Mouse (Mus musculus) left cerebral cortex, postnatal 4 days (tissue): Measurements from ENCODE around the gene Jph3. TPM values are rescaled to one million over a fixed set of nuclear protein-coding genes. Genes with fewer than 3 reads are reported as not detected.

Experiments
- DNase-seq: peaks from one replicate; pipeline ENCODE4 v3.0.0-alpha.2; 2022
- intact Hi-C: fragments of 180-260 bp; cut with DNase I; formaldehyde crosslinking; loops from one replicate; pipeline ENCODE4 v1.15.1; 2025
- total RNA-seq, 2 experiments: library from RNA; stranded (reverse); gene quantifications; 2 replicates each; pipeline ENCODE4 v1.2.3; 2021

Gene Jph3
- total RNA-seq, 2 experiments from 2014 or later = 116 to 119 TPM

DNA sequence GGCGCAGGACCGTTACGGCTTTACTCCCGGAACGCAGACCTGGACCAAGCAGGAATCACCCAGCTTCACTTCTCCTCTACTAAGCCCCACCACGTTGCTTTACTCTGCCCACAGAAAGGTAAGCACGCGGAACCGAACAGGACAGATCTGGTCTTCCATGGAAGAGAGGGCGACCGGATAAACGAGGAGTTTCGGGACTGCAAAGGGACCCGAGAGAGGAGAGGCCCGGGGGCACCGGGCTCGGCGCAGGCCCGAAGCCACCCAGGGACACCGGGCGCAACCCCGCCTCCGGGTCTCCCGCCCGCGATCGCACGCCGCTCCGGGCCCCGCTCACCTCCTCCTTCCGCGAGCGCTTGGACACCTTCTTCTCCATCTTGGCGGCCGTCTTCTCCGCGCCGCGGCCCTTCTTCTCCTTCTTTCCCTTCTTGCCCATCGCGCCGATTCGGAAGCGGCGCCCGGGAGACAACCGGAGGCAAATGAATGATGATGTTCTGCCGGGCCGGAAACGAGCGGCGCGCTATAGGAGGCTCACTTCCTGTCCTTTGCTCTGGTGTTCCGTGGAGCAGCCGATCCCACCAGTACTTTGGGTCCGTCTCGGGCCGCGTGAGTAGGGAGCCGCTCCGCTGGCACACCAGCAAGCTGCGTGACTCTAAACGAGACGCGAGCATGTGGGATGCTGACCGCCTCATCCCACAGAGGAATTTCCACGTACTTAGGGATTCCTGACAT lies 99.8 kb downstream of the Jph3 start, which contains the start of gene Klhdc4:
Klhdc4 (minus strand) TSS at position 522 of the 729 bp plus-strand sequence.
- intact Hi-C loops = no loop called here
- peak; percentile 86 for DNase-seq

DNA sequence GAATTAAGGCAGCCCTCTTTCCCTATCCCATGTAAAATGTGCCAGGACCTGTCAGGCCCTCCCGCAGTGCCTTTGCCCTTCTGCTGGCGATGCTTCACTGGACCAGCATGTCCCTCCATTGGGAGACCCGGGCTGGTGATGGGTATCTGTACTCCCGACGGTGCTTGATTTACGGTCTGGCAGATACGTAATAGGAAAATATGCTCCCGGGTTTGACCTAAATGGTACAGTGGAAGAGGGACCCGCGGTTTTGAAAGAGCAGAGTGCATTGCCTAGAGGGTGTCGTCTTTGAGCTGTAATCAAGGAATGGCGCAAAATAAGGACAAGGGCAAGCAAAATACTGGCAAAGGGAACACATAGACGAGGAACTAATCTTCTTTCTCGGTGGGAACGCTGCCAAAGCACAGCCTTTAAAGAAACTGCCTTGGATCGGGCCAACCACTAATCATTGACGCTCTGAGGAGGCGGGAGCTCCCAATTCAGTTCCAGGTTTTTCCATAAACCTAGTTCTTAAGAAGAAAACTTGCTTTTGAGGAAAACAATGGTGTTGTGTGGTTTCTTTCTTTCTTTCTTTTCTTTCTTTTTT lies 100.4 kb downstream of the Jph3 start:
- peak; percentile 22 for DNase-seq
- intact Hi-C loops = no loop called here

DNA sequence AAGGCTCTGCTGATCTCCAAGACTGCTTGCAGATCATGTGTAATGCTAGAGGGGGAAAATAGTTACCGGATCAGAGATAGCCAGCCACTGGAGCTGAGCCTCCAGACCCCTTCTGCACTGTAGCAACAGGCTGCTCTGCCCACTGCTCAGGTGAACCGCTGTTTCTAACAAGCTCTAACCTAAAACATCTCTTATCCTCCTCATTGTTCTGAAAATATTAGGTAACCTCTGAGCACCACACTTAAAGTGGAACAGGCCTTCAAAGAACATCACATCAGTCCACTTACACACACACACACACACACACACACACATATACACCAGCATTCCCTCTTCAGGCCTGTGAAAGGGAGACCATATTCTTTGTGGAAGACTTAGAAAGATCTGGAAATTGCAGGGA lies 102.6 kb downstream of the Jph3 start:
- intact Hi-C loops = no loop called here
- no peak for DNase-seq

DNA sequence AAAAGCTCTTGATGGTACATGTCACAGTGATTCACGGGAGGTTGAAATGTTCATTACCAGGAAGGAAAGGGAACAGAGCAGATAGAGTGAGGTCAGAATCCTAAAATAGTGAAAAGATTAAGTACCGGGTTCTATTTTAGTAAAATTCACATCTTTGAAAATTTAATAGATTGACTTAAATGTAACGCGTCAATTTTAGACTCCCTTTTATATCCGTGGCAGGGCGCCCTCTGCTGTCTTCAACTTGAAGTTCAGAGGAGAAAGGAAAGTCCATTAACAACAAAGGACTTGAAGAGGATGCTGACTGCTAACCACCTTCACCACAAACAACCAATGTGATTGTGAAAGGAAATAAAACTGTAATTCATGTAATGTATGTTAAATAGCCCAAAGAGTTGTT lies 103.1 kb downstream of the Jph3 start:
- intact Hi-C loops = no loop called here
- DNase-seq = peak; percentile 72

DNA sequence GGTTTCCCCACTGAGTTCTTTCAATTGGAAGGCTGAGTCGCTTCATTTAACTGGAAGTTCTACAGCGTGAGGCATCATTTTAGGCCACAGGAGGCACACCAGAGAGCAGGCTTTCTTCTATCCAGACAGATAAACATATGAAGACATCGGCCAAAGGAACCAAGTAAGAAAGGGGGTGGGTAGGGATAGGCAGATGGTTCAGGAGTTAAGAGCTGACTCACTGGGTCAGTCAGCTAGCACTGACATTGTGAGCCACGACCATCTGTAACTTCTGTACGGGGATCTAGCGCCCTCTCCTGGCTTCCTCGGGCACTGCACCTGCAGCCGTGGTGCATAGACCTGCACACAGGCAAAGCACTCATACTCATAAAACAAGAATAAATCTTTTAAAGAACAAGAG lies 111.8 kb downstream of the Jph3 start:
- intact Hi-C loops = no loop called here
- DNase-seq = peak; percentile 85

DNA sequence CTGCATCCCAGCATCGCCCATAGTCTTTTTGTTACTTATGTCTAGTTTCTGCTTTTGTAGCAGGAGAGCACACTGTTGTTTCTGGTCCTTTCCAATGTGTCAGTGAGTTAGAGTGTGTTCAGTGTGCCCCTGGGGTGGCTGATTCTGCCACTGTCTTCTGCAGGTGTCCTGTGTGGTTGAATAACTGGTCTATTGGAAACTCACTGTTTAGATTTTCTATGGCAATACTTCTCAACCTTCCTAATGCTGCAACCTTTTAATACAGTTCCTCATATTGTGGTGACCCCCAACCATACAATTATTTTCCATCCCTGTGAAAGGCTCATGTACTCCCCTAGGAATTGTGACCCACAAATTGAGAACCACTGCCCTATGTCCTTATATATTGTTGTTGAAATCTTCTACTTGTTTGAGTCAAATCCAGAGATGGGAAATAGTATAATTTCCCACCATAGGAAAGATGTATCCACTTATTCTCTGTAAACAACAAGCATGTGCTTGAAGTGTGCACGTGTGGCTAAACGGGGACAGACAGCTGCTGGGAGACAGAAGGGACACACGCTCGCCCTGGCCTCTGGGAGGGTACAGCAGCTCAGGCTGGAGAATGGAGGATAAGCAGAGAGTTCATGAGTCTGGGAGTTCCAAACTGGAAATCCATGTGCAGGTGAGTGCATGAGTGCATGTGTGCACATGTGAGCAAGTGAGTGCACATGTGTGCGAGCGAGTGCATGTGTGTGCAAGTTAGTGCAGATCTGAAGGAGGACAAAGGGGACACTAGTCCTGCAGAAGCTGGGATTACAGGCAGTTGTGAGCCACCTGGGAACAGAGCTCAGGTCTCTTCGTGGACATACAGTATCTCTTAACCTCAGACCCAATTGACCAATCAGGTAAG lies 112.9 kb downstream of the Jph3 start:
- DNase-seq = no peak
- intact Hi-C loops = no loop called here

DNA sequence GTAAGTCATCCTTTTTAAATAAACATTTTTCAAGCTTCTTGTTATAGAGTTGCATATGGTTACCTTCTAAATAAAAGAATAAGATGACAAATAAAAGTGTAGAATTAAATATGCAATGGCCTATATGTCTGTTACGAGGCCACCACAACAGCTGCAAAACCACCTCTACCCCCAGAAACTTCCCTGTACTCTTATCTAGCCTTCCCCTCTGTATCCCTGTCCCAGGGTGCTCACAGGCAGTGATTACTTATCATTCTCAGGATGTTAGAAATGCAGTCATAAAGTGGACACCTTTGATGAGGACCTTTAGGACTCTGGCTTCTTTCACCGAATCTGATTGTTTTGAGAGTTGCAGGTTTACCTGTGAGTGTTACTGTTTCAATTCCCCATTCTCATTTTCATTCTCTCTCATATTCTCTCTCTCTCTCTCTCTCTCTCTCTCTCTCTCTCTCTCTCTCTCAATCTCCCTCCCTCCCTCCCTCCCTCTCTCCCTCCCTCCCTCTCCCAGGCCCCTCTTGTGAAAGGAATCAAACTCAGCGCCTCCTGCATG lies 113.8 kb downstream of the Jph3 start:
- DNase-seq = no peak
- intact Hi-C loops = no loop called here

Other genes starting within 250 kb of the Jph3 start
- not detected for gene 1700018B08Rik, start 185.3 kb upstream of the Jph3 start, total RNA-seq
- gene Fbxo31, start 150.8 kb upstream of the Jph3 start, total RNA-seq = 10 to 100 TPM; 64.1 to 67.3 TPM
- 100 to 1,000 TPM; 145 to 167 TPM for gene Map1lc3b, start 139.3 kb upstream of the Jph3 start, total RNA-seq
- 100 to 1,000 TPM; 138 to 140 TPM for gene Zcchc14, start 76.7 kb upstream of the Jph3 start, total RNA-seq
- 10 to 100 TPM; 39.7 to 45.2 TPM for gene Klhdc4, start 99.9 kb downstream of the Jph3 start, total RNA-seq
- 100 to 1,000 TPM; 150 to 153 TPM for gene Slc7a5, start 178.1 kb downstream of the Jph3 start, total RNA-seq
- under 1 TPM in 1 of 2 experiments, not detected in 1; 0.48 TPM for gene Car5a, start 215.3 kb downstream of the Jph3 start, total RNA-seq
- 10 to 100 TPM; 30.2 to 30.7 TPM for gene Banp, start 220.1 kb downstream of the Jph3 start, total RNA-seq